Mouse (Mus musculus) monocyte, adult 2 months (primary cell): ENCODE results near the gene R3hdm2.

Experiments
- DNase-seq, 2 experiments: peaks; one replicate each; pipeline ENCODE4 v3.0.0; 2022; ENCODE audit warnings: low spot score in 2 of 2, low read depth in 1 of 2

Gene R3hdm2

DNA sequence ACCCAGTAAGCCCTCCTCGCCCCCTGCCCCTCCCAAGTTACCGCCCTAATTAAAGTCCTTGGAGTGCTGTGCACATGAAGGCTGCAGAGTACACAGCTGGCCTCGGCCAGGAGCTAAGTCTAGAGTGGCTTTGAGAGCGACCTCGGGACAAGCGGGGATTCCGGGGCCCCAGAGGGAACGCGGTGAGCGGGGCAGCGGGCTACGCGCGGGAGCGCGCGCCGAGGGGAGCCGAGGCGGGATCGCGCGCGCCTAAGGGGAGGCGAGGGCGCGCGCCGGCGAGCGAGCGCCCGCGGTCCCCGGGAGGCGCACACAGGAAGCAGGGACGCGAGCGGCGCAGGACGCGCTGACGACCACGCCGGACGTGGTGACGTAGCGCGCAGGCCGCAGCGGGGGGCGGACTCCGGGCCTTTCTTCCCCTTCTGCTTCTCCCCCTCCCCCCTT lies at the start of gene R3hdm2:
Gene R3hdm2 (plus strand): TSS at position 77 of the 441 bp plus-strand sequence.
- DNase-seq, result peak; percentile 71 to 85

GRCm38 (mm10) chr10:127332211-127332874 lies 47.8 kb upstream of the R3hdm2 start:
- DNase-seq, result no peak

DNA sequence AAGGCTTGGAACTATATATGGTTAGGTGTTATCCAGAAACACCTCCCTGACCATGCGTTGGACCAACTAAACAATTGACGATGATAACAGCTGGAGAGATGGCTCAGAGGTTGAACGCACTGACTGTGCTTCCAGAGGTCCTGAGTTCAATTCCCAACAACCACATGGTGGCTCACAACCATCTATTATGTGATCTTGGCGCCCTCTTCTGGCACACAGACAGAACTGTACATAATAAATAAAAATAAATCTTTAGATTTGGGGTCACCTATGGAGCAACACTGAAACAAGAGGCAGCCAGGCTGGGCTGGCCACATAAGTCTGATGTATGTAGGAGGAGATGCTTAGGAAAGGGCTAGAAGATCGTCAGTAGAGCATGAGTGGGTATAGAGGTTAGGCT lies 47.0 kb upstream of the R3hdm2 start:
- DNase-seq, result no peak

DNA sequence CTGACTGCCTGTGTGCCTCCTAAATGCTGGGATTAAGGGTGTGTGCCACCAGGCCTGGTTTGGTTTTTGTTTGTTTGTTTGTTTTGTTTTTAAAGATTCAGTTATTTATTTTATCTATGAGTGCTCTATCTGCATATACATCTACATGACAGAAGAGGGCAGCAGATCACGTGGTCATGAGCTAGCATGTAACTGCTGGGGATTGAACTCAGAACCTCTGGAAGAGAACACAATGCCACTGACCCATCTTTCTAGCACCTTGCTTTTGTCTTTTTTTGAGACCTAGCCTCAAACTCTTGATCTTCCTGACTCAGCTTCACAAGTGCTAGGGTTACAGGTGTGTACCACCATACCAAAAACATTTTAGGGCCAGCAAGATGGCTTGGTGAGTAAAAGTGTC lies 44.9 kb upstream of the R3hdm2 start:
- no peak for DNase-seq

DNA sequence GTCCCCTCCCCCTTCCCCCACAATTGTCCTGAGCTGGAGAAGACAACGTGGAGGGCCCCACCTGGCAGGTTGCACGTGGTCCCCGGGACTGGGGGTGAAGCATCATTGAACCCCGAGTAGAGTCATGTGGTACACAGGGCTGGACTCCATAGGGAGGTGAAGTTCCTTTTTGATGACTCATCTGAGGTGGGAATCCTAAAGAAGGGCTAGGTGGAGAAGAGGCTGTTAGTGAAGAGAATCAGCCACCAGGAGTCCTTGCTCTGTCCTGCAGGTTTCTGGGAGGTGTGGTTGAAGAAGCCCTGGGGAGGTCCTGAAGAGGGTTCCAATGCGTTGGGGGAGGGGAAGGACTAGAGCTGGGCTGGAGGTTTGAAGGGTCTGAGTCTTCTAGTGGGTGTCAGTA lies 43.2 kb upstream of the R3hdm2 start:
- no peak for DNase-seq

DNA sequence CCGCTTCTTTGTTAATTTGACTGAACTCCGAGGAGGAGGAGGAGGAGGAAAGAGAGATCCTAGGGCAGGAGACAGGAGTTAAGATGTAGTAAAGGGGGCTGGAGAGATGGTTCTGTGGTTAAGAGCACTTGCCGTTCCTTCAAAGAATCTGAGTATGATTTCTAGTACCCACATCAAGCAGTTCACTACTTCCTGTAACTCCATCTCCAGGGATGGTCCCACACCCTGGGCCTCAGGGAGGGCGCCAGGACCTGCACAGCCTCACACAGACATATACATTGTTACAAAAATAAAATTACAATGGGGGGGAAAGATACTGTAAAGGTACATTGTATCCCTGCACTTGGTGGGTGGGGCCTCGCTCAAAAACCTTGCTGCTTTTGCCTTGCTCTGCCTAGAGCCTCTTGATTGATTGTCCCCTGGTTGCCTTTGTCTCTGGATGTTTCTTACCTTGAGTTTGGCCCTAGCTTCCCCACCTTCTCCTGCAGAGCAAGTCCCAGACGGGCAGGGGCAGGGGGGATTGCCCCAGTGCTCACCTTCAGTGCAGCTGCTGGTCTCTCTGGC lies 42.5 kb upstream of the R3hdm2 start:
- DNase-seq, result no peak

GRCm38 (mm10) chr10:127338930-127339682 lies 41.0 kb upstream of the R3hdm2 start:
- DNase-seq, result peak; percentile 60 to 79

GRCm38 (mm10) chr10:127339683-127340576 lies 40.2 kb upstream of the R3hdm2 start:
- DNase-seq, result no peak

DNA sequence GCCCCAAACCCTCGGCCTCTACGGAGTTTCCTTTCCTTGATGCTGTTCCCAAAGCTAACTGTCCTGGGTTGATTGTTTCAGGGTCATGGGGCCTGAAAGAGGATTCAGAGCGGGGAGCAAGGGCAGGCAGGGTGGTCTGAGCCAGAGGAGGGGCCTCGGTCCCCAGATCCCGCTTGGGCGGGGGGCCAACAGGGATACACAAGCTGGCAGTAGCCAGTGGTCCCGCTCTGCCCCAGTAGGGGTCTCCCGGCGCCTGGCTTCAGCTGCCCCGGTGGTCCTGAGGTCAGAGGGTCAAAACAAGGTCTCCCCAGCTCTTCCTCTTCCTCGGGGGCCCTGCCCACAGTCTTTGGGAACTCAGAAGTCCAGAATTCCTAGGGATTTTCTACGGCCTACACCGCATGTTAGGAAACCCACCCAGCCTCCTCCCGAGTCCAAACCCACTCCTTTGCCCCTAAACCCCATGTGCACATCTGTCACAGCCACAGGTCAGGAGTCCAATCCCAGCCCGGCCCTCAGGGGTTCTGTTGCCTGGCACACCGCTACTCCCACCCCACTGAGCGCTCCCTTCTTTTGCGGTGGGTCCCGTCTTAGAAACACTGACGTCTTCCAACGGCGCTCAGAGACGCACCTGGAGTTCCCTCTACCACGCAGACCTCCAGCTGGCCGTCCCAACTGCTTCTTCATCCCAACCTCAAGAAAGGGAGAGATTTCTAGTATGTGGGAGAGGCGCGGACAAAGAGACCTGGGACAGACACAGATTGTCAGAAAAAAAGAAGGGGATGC lies 39.4 kb upstream of the R3hdm2 start:
- no peak for DNase-seq

DNA sequence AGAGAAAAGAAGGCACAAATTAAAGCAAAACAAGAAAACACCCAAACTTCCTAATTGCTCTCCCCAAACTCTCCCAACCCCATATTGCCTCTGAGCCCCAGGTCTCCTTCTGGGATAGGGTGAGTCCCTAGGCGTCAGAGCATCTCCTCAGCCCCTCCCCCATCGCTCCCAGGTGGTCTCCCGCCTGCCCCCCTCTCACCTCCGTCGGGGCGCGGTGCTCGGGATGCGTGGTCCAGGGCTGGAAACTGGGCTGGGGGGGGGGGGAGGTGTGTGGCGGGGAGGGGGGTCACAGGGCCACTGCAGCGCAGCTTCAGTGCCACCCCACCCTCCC lies 38.8 kb upstream of the R3hdm2 start:
- DNase-seq, result no peak

GRCm38 (mm10) chr10:127341891-127342639 lies 38.1 kb upstream of the R3hdm2 start, which contains the start of gene Gli1:
TSS of gene Gli1 (minus strand) at chr10:127341974.
- DNase-seq, result peak in 1 of 2 experiments; percentile 71

DNA sequence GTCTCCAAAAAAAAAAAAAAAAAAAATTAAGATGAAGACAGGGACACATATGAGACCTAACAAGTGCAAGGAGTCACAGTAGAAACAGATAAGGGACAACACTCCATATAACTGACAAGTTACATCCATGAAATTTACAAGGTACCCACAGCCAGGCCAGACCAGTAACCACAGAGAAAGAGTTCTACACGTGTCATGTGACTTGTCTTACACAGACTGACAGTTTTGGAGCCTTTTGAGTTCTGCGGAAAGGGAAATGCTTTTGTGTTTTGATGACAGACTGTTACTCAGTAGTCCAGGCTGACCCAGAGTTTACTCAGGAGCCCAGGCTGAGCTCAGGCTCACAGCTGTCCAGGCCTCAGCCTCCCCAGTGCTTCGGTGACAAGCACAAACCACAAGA lies 37.1 kb upstream of the R3hdm2 start:
- DNase-seq, result no peak

DNA sequence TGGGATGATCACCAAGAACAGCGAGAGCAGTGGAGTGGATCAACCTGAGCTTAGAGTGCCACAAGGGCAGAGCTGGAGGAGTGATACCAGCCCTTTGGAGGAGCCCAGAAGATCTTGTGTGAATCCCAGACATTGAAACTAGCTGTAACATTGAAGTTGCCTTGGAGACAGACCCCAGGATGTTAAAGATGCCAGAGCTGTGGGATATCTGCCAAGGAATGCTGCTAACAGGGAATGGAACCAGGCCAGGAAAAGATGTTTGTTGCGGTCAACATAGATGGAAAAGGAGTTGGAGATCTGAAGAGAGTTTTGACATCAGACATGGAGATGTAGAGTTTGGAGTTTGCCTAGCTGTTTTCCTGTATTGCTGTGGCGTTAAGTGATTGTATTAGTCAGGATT lies 34.0 kb upstream of the R3hdm2 start:
- DNase-seq, result no peak

- no peak for DNase-seq
Measured at GRCm38 (mm10) chr10:127348957-127349356, 31.2 kb upstream of the R3hdm2 start.

GRCm38 (mm10) chr10:127349810-127350209 lies 30.3 kb upstream of the R3hdm2 start:
- DNase-seq, result no peak

- DNase-seq, result peak in 1 of 2 experiments; percentile 46
Measured at GRCm38 (mm10) chr10:127350594-127351284, 29.4 kb upstream of the R3hdm2 start.

DNA sequence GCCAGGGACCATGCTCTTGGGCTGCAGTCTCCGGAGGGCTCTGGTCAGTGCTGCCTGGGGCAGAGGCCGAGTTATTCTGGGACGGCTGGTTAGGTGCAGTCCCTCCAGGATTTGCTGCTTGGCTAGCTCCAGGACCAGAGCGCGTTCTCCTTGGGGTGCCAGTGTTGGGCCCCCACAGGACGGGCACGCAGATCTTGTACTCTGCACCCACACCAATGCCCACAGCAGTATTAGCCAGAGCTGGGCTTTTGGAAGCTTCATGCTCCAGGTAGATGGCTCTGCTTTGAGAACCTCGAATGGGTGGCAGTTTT lies 28.9 kb upstream of the R3hdm2 start:
- DNase-seq, result no peak

DNA sequence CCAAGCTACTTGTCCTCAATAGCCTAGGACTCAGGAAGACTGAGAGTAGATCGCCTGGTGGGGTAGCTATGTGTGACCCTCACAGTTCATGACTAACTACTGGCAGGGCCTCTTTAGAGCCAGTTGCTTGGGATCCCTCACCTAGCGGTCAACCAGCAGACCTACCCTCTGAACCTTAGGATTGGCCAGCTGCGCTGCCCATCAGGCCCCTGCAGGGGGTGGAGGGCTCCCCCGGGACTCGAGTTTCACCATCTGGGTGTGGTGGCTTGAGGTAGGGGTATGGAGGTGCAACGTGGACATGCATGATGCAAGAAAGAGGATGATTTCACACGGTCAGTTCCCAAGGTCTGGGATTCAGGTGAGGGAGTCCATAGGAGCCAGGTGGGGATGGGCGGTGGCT lies 28.4 kb upstream of the R3hdm2 start:
- no peak for DNase-seq

GRCm38 (mm10) chr10:127352187-127352586 lies 27.9 kb upstream of the R3hdm2 start:
- DNase-seq, result no peak
